Mouse (Mus musculus) E14TG2a.4 (cell line): ENCODE data around the gene Btbd8.

ENCODE experiments used
- CTCF ChIP-seq: conservative IDR thresholded peaks from 2 replicates; pipeline ENCODE4 v1.5.1; 2014; ENCODE audit warnings: low read length
- NANOG ChIP-seq: IDR thresholded peaks from 2 replicates; pipeline ENCODE4 v1.6.1; 2014; ENCODE audit warnings: borderline replicate concordance, low read length, mixed read lengths
- POU5F1 ChIP-seq: IDR thresholded peaks from 2 replicates; pipeline ENCODE4 v1.6.1; 2014; ENCODE audit warnings: low read length, borderline replicate concordance

DNA sequence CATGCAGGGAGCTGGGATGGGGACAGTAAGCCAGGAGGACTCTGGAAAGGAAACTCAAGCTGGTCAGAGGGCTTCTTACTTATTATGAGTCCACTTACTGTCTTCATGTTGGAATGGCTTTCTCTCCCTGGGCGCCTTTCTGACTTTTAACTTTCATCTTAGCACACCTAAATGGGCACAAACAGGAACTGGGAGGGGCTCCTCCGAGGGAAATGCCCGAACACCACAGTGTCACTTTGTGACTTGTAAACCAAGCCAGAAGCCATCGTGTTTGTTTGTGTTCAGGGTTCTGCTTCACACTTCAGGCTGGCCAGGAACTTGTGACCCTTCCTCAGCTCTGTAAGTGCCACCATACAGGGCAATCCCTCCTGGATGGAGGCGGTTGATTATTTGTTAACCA is 116.5 kb downstream of the Btbd8 start:
- no peak for TF ChIP-seq CTCF
- no peak for TF ChIP-seq NANOG
- no peak for TF ChIP-seq POU5F1
